Mouse (Mus musculus) c-Kit-positive CD71-positive TER-119-positive erythroid progenitor cells, embryonic 14.5 days (primary cell): ENCODE results near the gene Gm4756.
"Not testable (repeated sequence)": the region's sequence is repeated elsewhere in the genome, so short reads cannot be mapped to it uniquely, and the experiment has no call there.

Experiments
- DNase-seq: peaks from one replicate; pipeline ENCODE4 v3.0.0-alpha.2; 2013; ENCODE audit warnings: low spot score

The Gm4756 gene

DNA sequence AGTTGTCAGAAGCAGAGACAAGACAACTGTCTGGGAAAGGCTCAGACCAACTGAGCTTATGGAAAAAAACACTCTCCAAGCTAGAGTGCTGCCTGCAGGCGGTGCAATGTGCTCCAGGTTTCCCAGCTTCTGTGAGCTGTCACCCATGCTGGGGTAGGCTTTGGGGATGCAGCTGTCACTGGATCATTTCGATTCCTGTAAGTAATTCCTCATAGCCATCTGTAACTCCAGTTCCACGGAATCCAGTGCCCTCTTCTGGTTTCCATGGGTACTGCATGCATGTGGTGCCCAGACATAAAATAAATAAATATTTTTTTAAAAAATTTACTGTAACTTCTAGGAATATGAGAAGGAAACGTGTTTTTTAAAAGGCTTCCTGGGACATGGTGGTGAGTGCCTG, 5.2 kb upstream of the Gm4756 start:
- peak; percentile 23 for DNase-seq

- no peak for DNase-seq
Observed at GRCm38 (mm10) chr12:72648921-72649320, 540 bp downstream of the Gm4756 start.

DNA sequence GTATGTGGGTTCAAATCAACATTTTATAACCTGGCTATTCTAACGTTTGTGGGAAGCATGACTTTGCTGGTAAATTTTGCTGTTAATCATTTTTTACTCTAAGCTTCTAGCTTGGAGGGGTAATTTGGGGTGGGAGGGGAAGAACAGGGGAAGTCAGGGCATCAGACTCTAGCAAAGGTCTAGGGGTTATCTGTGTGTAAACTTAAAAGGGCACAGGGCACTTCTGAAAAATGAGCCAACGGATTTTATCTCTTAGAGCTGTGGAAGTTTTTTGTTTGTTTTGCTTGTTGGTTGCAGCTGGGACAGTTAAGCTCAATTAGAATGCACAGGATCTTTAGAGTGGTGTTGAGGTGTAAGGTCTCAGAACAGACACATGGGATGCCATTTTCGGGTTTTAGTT, 11.4 kb downstream of the Gm4756 start:
- DNase-seq = no peak

DNA sequence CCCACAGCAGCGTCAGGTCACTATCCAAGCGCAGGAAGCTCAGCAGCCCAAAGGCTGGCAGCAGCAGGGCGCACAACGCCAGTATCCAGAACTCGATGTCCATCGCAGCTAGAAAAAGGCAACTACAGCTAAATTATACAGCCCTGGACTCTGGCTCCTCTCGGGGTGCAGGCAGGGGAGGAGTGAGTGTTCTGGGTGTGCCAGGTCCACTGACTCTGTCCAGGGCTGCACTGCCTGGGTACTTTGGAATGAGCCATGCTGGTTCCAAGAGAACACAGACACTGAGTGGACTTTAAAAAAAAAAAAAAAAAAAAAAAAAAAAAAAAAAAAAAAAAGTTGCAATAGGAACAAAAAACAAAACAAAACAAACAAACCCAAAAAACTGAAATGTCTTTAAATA, 20.7 kb downstream of the Gm4756 start:
- no peak for DNase-seq

DNA sequence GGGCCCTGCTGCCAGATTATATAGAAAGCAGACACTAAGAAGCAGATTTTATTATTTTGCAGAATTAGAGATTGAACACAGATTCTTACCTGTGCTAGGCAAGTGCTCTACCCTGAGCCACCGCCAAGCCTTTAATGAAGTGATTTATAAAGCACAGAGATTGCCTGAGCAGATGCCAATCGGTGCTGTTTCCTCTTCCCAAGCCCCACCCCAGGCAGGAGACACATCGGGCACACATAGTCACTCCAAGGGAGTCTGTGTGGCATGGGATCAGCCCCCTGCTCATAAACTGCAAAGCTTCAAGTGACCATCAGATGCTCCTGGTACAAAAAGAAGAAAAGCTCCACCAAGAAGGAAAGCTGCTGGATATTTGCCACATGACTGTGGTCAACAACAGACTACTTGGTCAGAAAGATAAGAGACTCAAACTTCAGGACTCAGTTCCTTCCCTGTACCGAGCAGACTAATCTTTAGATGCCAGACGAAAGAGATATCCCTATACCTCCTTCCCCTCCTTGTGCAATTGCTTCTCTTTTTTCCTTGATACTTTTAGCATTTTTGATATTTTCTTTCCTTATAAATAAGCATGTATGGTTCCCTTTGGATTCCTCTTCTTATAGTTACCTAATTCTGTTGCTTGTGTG, 26.5 kb downstream of the Gm4756 start:
- DNase-seq = no peak

DNA sequence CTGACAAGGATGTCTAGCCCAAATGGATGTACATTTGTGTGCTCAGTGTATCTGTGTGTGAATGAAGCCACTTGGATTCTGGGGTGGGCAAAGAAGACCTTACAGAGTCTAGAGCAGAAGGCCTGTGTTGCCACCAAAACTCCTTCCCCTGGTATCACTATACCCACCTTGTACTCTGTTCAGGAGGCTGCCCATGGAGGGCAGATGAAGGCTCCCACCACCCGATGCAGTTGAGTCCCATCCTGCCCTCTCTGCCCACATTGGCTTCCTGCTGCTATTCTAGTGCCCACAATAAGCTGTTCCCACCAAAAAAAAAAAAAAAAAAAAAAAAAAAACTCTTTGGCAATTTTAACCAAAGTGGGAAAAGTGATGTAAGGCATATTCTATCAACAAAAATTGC, 28.0 kb downstream of the Gm4756 start:
- no peak for DNase-seq

DNA sequence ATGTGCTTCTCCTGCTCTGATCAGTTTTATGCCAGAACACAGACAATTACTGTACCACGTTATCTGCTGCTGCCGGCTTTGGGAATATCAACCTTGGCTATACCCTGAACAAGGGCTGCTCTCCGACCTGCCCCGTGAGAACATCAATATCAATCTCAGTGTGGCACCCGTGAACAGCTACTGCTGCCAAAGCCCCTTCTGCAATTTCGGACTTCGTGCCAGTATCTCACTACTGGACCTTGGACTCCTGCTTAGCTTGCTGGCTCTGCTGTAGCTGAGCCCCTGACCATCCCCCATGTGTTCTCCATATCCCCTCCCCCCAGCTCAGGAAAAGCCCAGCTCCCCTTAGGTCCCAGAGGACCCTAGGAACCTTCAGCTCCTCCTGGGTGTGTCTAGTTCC, 28.6 kb downstream of the Gm4756 start:
- no peak for DNase-seq

DNA sequence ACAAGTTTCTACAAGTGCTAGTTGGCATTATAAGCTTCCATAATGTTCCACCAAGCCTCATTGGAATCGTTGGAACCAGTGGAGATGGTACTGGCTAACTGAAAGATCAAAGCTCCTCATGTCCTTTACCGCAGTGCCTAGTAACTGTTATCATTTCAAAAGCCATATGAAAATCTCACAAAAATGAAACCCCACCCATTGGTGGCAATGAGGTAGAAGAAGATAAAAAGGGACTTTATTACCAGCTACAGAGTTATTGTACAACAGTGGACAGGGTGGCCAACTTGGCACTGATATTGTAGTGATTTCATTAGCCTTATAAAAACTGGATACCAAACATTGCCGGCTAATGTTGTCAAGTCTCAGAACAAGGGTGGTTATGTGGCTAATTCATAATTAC, 37.4 kb downstream of the Gm4756 start:
- DNase-seq = no peak

DNA sequence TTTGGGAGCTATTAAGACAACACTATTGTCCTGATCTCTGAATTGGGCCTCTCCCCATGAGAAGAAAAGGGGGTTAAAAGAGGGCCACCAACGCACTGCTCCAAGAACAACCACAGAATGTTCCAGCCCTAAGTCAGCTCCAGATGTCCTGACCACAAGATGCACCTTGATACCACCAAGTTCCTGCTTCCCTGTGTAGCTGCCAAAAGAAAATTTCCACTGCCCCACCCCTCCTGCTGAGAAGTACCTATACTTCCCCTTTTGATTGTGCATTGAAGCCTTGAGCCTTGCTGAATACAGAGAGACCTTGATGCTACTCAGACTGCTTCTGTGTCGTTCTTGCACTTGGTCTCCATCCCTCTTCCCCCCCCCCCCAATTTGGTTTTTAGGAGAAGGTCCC, 50.7 kb downstream of the Gm4756 start:
- not testable (repeated sequence) for DNase-seq

DNA sequence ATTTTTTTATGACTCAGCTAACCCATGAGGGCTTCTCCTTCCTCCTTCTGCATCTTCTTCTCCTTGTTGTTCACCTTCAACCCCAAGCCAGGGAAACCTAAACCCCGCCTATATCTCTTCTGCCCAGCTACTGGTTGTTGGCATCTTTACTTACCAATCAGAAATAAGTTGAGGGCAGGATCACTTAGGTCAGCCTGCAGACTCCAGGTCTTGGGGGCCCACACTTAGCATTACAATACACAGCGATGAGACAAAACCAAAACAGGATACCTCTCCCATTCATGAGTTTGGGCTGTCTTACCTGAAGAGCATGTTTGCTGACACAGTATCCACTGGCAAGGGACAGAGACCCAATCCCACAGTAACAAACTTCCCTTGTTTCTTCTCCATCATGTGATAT, 55.5 kb downstream of the Gm4756 start:
- DNase-seq = no peak

- DNase-seq = no peak
Observed at GRCm38 (mm10) chr12:72592991-72593390, 56.5 kb downstream of the Gm4756 start.

DNA sequence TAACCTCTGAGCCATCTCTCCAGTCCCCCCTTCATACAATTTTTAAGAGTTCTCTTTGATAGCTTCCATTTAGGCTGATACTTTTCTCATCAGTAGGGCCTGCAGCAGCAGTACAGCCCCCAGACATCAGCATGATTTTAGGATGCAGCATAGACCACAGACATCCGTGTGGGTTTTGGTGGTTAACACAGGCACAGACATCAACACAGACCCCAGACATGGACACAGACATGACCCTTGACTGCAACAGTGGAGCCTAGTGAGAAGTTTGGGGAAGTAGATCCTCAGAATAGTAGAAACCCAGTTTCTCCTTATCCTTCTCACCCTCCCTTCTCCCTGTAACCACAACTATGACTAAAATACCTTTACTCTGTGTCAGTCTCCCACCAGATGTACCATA, 64.1 kb downstream of the Gm4756 start:
- DNase-seq = no peak

- no peak for DNase-seq
Observed at GRCm38 (mm10) chr12:72583099-72583498, 66.4 kb downstream of the Gm4756 start.

- DNase-seq = no peak
Observed at GRCm38 (mm10) chr12:72582021-72582420, 67.4 kb downstream of the Gm4756 start.

DNA sequence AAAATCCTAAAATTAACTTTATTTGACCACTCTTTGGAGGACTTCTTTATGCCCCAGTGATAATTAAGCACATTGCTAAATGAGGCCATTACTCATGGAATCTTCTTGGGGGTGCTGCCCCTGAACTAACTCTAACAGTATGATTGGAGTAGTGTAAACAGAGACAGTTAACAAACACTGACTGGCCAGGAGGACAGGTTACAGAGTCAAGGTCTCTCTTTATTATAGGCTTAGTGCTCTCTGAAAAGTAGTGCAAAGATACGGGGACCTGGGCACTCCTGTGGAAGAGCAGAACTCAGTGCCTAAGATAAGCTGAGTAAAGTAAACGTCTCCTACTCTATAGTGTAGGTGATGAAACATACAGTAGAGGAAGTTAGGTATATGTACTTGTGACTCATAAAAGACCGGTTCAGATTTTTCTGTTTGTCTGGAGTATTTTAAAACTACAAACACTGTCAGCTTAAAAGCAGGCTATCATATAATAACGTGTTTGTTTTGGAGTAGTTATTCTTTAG, 85.1 kb downstream of the Gm4756 start:
- no peak for DNase-seq

GRCm38 (mm10) chr12:72554347-72554746, 95.1 kb downstream of the Gm4756 start:
- DNase-seq = no peak

- DNase-seq = no peak
Observed at GRCm38 (mm10) chr12:72538571-72538970, 110.9 kb downstream of the Gm4756 start.

DNA sequence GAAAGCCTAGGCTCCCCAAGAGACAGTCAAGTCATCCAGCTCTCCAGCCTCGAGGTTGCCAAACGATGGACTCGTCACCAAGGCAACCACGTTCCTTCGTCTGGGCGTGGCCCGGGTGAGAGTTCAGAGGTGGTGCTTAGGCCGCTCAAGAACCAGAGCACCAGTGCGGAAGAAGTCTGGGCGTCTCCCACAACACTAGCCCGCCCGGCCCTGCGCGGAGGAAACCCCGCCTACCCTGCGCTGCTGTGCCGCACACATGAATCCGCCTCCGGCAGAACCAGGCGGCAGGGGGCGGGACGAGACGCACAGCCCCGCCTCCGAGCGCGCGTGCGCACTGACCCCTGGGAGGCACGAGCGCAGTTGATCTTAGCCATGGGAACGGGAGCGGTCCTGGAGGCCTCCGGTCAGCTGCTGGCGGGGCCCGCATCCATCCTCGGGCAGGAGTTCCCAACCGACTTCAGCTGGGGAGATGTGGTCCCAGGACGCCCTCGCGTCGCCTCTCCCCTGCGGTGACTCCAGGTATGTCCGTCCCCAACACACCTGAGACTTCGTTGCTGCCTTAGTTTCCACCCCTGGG, 113.4 kb downstream of the Gm4756 start, which contains the start of gene Pcnx4:
Gene Pcnx4, plus strand, starts transcription at position 363 of the 577 bp plus-strand sequence.
- peak; percentile 93 for DNase-seq

DNA sequence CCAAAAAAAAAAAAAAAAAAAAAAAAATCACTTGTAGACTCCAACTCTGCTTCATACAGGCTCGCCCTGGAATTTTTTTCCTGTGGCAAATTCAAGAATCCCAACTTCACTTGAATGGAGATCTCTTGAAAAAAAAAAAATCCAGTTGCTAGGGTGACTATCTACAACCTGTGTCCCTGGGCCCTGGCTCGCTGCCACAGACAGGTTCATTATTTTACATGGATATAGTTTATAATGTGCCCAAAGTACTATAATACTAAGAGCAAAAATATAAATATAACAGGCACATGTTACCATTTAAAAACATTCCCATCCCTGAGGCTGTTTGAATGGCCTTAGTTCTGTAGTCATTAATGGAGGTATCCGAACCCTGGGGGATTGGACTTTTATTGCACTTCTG, 113.9 kb downstream of the Gm4756 start:
- DNase-seq = no peak

DNA sequence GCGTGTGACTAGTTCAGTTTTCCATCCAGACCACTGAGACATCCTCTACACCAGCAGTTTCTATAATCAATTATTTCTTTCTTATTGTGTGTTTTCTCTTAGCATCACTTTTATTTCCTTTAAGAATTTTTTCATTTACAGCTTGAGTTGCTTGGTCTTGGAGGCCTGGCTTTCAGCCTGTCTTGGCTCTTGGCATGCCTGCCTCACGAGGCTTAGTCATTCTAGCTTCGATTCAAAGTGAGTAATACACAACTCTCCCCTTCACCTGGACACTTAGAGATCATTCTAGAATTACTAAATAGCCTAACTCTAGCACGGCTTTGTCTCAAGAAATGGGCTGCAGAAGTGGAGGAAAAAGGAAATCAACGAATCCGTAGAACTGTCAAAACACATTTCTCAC, 115.5 kb downstream of the Gm4756 start:
- no peak for DNase-seq

DNA sequence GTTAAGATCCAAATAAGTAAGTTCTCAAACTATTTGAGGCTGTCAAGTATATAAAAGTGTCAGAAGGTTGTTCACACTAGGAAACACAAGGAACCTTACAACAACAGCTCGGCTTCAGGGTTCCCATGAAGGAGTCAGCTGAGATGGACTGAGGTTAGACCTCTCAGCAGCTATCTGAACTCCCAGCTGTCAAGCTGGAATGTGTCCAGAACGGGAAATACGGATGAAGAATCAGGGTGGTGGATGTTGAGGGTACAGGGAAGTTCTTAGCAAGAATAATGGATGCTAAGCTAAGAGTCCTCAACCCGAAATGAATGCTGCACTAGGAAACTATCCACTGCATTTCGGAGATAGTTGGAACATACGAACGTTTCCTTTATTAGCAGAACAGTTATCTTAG, 117.2 kb downstream of the Gm4756 start:
- no peak for DNase-seq
